8 mouse cellular contexts compared by ENCODE assay signal in genomic region chr10:75837248-75837759, GRCm38 (mm10). TPM values are rescaled to one million over a fixed set of nuclear protein-coding genes. Genes with fewer than 3 reads are reported as not detected.
DNase-seq lines count a peak whose midpoint lies in the region; ATAC-seq and TF ChIP-seq lines count a peak whose summit lies in the region.

Gene Gstt2 (minus strand): TSS chr10:75837424.

- TF ChIP-seq CTCF in lung, embryonic 14.5 days (IDR thresholded peaks at IDR 0.05; ENCODE audit: low read depth), result peak; percentile 77

- DNase-seq in Muller cell, postnatal 12 days (ENCODE audit: inconsistent ontology term), result peak; percentile 87
- DNase-seq in cerebellum, adult 9-10 months, result peak; percentile 93
- peak; percentile 90 to 91 for DNase-seq in layer of hippocampus, adult 8-10 months (ENCODE audit: low spot score in 2 of 2)
- DNase-seq in lung, embryonic 14.5 days, result peak; percentile 99
- peak; percentile 93 for DNase-seq in testis, postnatal 14 days (ENCODE audit: low spot score)

- peak within 1 kb of the TSS; percentile 59 for H3K9ac ChIP-seq in lung, embryonic 14.5 days

- H3K36me3 ChIP-seq in lung, embryonic 14.5 days (ENCODE audit: insufficient read depth), result no peaks in the 10 kb centered on the region

- peak; percentile 83 for ATAC-seq in frontal cortex, adult (ENCODE audit: low TSS enrichment)
- peak; percentile 56 to 60 for ATAC-seq in hematopoietic stem cell, adult 5-6 weeks (replicated peaks in 1 of 2; ENCODE audit: insufficient read depth in 1 of 2, low FRiP score in 2 of 2, low TSS enrichment in 1 of 2, low read depth in 1 of 2, poor library complexity in 2 of 2, severe bottlenecking in 2 of 2)
- ATAC-seq in lung, embryonic 14.5 days (ENCODE audit: insufficient read depth), result peak; percentile 88
- peak; percentile 24; the same call in 1 of the 2 replicates for ATAC-seq in neutrophil, adult 5-6 weeks (ENCODE audit: extremely low read depth, insufficient number of reproducible peaks, low FRiP score, poor library complexity, severe bottlenecking)

- peaks cover 23% of the 10 kb centered on the region for H3K4me1 ChIP-seq in lung, embryonic 14.5 days (ENCODE audit: insufficient read depth)

- 0% methylated on average over 21 of the region's 21 CpGs for WGBS in lung, embryonic 14.5 days

- H3K9me3 ChIP-seq in lung, embryonic 14.5 days (ENCODE audit: low read depth, low read length), result no peaks in the 10 kb centered on the region

- peak within 1 kb of the TSS; percentile 35 for H3K4me3 ChIP-seq in lung, embryonic 14.5 days (ENCODE audit: low read depth, low read length)

- no peaks in the 10 kb centered on the region for H3K27me3 ChIP-seq in lung, embryonic 14.5 days (ENCODE audit: insufficient read depth, low read length)

- peak within 1 kb of the TSS; percentile 87 for H3K27ac ChIP-seq in lung, embryonic 14.5 days (ENCODE audit: low read depth)

- H3K4me2 ChIP-seq in lung, embryonic 14.5 days, result peak within 1 kb of the TSS; percentile 74

RNA-seq across cellular contexts. Expression of gene Gstt2, which starts in this region (rescaled TPM):
- 19.4 and 24.0 TPM in 2 replicates for total RNA-seq in hematopoietic stem cell, adult 5-6 weeks (2017)
- total RNA-seq in layer of hippocampus, adult 8-10 months (2022), result 1 to 10 TPM; 5.1 to 6.8 (median 5.7) TPM
- 28.0 and 29.8 TPM in 2 replicates for polyA plus RNA-seq in lung, embryonic 14.5 days (2014; fragmentation: Nextera tagmentation; extraction: Ambion mirVana)
- total RNA-seq in neutrophil, adult 5-6 weeks (2017), result 9.1 and 16.6 TPM in 2 replicates

Comparison
In these comparisons a context has a peak if more than half of its experiments do, and no peak if none do; other contexts are left out.
1. Peak in every context shown above with its lines: DNase-seq, ATAC-seq, H3K4me3 ChIP-seq and H3K27ac ChIP-seq.
2. ATAC-seq: peak in every context shown above with its lines; median percentile 88 in lung, embryonic 14.5 days; 83 in frontal cortex, adult; 58 in hematopoietic stem cell, adult 5-6 weeks; 24 in neutrophil, adult 5-6 weeks.